Mouse (Mus musculus) lung, adult 2 months (tissue): ENCODE measurements at regions not wholly inside any gene's neighbourhood (a gene's known extent, or its start where the extent isn't known, plus 50 kb on each side); places are given as distances from the start of the nearest gene placed in this dataset.

ENCODE experiments used
- CTCF ChIP-seq: fragments of 200-500 bp; IDR thresholded peaks from 2 replicates; pipeline ENCODE4 v1.5.1; 2011; ENCODE audit warnings: mild to moderate bottlenecking, low read length, control low read depth; ENCODE audit not compliant: insufficient read depth
- POLR2A ChIP-seq: fragments of 200-500 bp; IDR thresholded peaks from 2 replicates; pipeline ENCODE4 v1.6.1; 2011; ENCODE audit warnings: low read depth, mild to moderate bottlenecking, control low read depth, low read length, borderline replicate concordance; ENCODE audit errors: extremely low read depth

GRCm38 (mm10) chr13:111938896-111939422, 130.2 kb upstream of the Map3k1 start:
- TF ChIP-seq POLR2A (no peak), CTCF (no peak)
